Mouse (Mus musculus): ENCODE data around the gene Zbtb42. TPM values are rescaled to one million over a fixed set of nuclear protein-coding genes. Genes with fewer than 3 reads are reported as not detected.

Gene Zbtb42
- polyA plus RNA-seq, 1 experiment from 2014 or later: 1.6 TPM

GRCm38 (mm10) chr12:112670718-112671393 is 7.8 kb upstream of the Zbtb42 start:
- Histone ChIP-seq H3K9me3 (ENCODE audit: low read length) (no peaks in the 10 kb centered on the region), H3K9ac (replicated peaks) (peak overlapping the region; percentile 21; the same call in 1 of the 2 replicates), H3K27ac (ENCODE audit: low read depth) (peak overlapping the region; percentile 64; the same call in 1 of the 2 replicates), H3K36me3 (replicated peaks; ENCODE audit: insufficient read depth, low read length) (peaks cover 31% of the 10 kb centered on the region), H3K27me3 (ENCODE audit: insufficient read depth, low read length) (no peaks in the 10 kb centered on the region), H3K4me2 (ENCODE audit: low read depth, low read length) (peak overlapping the region; percentile 97; the same call in 1 of the 2 replicates), H3K4me1 (ENCODE audit: insufficient read depth) (peaks cover 61% of the 10 kb centered on the region), H3K4me3 (ENCODE audit: low read depth, low read length) (no peak overlapping the region)
- 56% methylated on average over 9 of the region's 9 CpGs for WGBS (ENCODE audit: insufficient replicate concordance)
- no peak for TF ChIP-seq CTCF (IDR thresholded peaks at IDR 0.05; ENCODE audit: low read depth)
- no peak for TF ChIP-seq EP300 (IDR thresholded peaks at IDR 0.05; ENCODE audit: low read depth)
- ATAC-seq (no peak), DNase-seq (no peak)

- Histone ChIP-seq H3K9me3 (ENCODE audit: low read length) (no peaks in the 10 kb centered on the region), H3K4me2 (ENCODE audit: low read depth, low read length) (peak overlapping the region; percentile 97), H3K4me1 (ENCODE audit: insufficient read depth) (peaks cover 60% of the 10 kb centered on the region), H3K36me3 (replicated peaks; ENCODE audit: insufficient read depth, low read length) (peaks cover 28% of the 10 kb centered on the region), H3K4me3 (ENCODE audit: low read depth, low read length) (no peak overlapping the region), H3K9ac (replicated peaks) (no peak overlapping the region), H3K27me3 (ENCODE audit: insufficient read depth, low read length) (no peaks in the 10 kb centered on the region), H3K27ac (ENCODE audit: low read depth) (0 out of 2 replicates have a peak overlapping the region, but pooled peaks have one; percentile 64)
- 72% methylated on average over 7 of the region's 7 CpGs for WGBS (ENCODE audit: insufficient replicate concordance)
- ATAC-seq (no peak), DNase-seq (no peak)
- TF ChIP-seq CTCF (IDR thresholded peaks at IDR 0.05; ENCODE audit: low read depth) (peak; percentile 25; the same call in 1 of the 2 replicates), EP300 (IDR thresholded peaks at IDR 0.05; ENCODE audit: low read depth) (no peak)
Measured at GRCm38 (mm10) chr12:112671891-112672290, 6.7 kb upstream of the Zbtb42 start.

- ATAC-seq (no peak), DNase-seq (peak; percentile 49)
- Histone ChIP-seq H3K36me3 (replicated peaks; ENCODE audit: insufficient read depth, low read length) (peaks cover 28% of the 10 kb centered on the region), H3K4me3 (ENCODE audit: low read depth, low read length) (peak overlapping the region; percentile 90), H3K4me1 (ENCODE audit: insufficient read depth) (peaks cover 59% of the 10 kb centered on the region), H3K4me2 (ENCODE audit: low read depth, low read length) (peak overlapping the region; percentile 97), H3K27ac (ENCODE audit: low read depth) (peak overlapping the region; percentile 94), H3K27me3 (ENCODE audit: insufficient read depth, low read length) (peaks cover 3% of the 10 kb centered on the region; the same call in 1 of the 2 replicates), H3K9me3 (ENCODE audit: low read length) (no peaks in the 10 kb centered on the region), H3K9ac (replicated peaks) (peak overlapping the region; percentile 99)
- TF ChIP-seq CTCF (IDR thresholded peaks at IDR 0.05; ENCODE audit: low read depth) (peak; percentile 14; the same call in 1 of the 2 replicates), EP300 (IDR thresholded peaks at IDR 0.05; ENCODE audit: low read depth) (no peak)
- WGBS (ENCODE audit: insufficient replicate concordance): 6% methylated on average over 21 of the region's 21 CpGs
Measured at GRCm38 (mm10) chr12:112672744-112673575, 5.7 kb upstream of the Zbtb42 start.

GRCm38 (mm10) chr12:112673576-112674091 is 5.0 kb upstream of the Zbtb42 start:
- H3K4me2 ChIP-seq (ENCODE audit: low read depth, low read length): peak overlapping the region; percentile 97
- H3K4me3 ChIP-seq (ENCODE audit: low read depth, low read length): peak overlapping the region; percentile 90
- H3K27me3 ChIP-seq (ENCODE audit: insufficient read depth, low read length): peaks cover 9% of the 10 kb centered on the region
- H3K9ac ChIP-seq (replicated peaks): peak overlapping the region; percentile 99
- WGBS (ENCODE audit: insufficient replicate concordance): 1% methylated on average over 24 of the region's 68 CpGs
- H3K9me3 ChIP-seq (ENCODE audit: low read length): no peaks in the 10 kb centered on the region
- TF ChIP-seq EP300 (IDR thresholded peaks at IDR 0.05; ENCODE audit: low read depth): no peak
- no peak for TF ChIP-seq CTCF (IDR thresholded peaks at IDR 0.05; ENCODE audit: low read depth)
- peak overlapping the region; percentile 94 for H3K27ac ChIP-seq (ENCODE audit: low read depth)
- H3K36me3 ChIP-seq (replicated peaks; ENCODE audit: insufficient read depth, low read length): peaks cover 23% of the 10 kb centered on the region
- DNase-seq (peak; percentile 49), ATAC-seq (peak; percentile 37)
- H3K4me1 ChIP-seq (ENCODE audit: insufficient read depth): peaks cover 58% of the 10 kb centered on the region

GRCm38 (mm10) chr12:112674132-112675011 is 4.3 kb upstream of the Zbtb42 start, which contains the start of gene Akt1:
Gene Akt1, minus strand, starts transcription at chr12:112674884.
- peak within 1 kb of the TSS; percentile 94 for H3K27ac ChIP-seq (ENCODE audit: low read depth)
- peaks cover 15% of the 10 kb centered on the region for H3K27me3 ChIP-seq (ENCODE audit: insufficient read depth, low read length)
- peaks cover 57% of the 10 kb centered on the region for H3K4me1 ChIP-seq (ENCODE audit: insufficient read depth)
- H3K9me3 ChIP-seq (ENCODE audit: low read length): no peaks in the 10 kb centered on the region
- H3K36me3 ChIP-seq (replicated peaks; ENCODE audit: insufficient read depth, low read length): peaks cover 18% of the 10 kb centered on the region
- H3K4me2 ChIP-seq (ENCODE audit: low read depth, low read length): peak within 1 kb of the TSS; percentile 97
- ATAC-seq: peak; percentile 62
- H3K4me3 ChIP-seq (ENCODE audit: low read depth, low read length): peak within 1 kb of the TSS; percentile 90
- H3K9ac ChIP-seq (replicated peaks): peak within 1 kb of the TSS; percentile 99
- TF ChIP-seq CTCF (IDR thresholded peaks at IDR 0.05; ENCODE audit: low read depth) (no peak), EP300 (IDR thresholded peaks at IDR 0.05; ENCODE audit: low read depth) (no peak)
- 1% methylated on average over 26 of the region's 70 CpGs for WGBS (ENCODE audit: insufficient replicate concordance)
- DNase-seq: peak; percentile 72

Measured in liver, postnatal 0 days (tissue).